Mouse (Mus musculus): ENCODE data around the gene Olfr53. TPM values are rescaled to one million over a fixed set of nuclear protein-coding genes. Genes with fewer than 3 reads are reported as not detected.

Olfr53 gene
- total RNA-seq (2023), result not detected in 2 replicates

GRCm38 (mm10) chr7:140646152-140646551 lies at the start of gene Olfr53:
Gene Olfr53, plus strand, starts transcription at chr7:140646452.

DNA sequence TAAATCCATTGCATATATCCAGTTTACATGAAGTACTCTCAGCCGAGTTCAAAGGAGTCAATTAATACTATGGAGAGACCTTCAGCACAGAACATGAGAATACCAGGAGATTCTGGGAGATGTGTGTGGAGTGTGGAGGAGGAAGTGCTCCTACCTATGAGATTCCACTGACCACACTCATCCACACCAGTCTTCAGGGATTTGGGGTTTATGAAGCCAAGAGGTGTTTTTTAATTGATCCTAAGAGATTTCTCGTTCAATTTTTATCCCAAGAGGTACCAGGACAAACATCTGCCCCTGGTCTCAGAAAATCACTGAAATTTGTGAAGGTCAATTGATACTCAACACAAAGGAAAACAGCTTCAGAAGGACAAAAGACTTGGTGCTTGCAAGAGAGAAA lies 45.3 kb upstream of the Olfr53 start, which contains the start of gene Olfr46:
Gene Olfr46, plus strand, starts transcription at position 301 of the 400 bp plus-strand sequence.

DNA sequence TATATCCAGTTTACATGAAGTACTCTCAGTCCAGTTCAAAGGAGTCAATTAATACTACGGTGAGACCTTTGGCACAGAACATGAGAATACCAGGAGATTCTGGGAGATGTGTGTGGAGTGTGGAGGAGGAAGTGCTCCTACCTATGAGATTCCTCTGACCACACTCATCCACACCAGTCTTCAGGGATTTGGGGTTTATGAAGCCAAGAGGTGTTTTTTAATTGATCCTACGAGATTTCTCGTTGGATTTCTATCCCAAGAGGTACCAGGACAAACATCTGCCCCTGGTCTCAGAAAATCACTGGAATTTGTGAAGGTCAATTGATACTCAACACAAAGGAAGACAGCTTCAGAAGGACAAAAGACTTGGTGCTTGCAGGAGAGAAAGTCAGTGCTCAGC lies 17.6 kb upstream of the Olfr53 start, which contains the start of gene Olfr61:
Gene Olfr61, plus strand, starts transcription at position 301 of the 400 bp plus-strand sequence.

DNA sequence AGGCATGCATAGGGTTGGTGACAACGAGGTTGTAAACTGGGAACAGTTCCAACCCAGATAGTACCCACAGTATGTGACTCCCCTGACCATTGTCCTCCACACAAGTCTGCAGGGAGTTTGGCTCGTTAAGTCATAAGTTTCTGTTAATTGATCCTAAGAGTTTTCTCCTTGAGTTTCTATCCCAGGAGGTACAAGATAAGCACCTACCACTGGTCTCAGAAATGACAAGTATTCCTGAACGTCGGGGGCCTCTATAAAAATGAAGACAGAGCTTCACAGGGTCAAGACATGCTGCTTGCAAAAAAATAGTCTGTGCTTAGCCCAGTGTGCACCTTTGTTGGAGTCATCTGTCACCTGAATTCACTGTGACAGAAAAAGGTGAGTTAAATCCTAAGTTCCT lies 13.4 kb downstream of the Olfr53 start, which contains the start of gene Olfr539:
Gene Olfr539, plus strand, starts transcription at position 301 of the 400 bp plus-strand sequence.

DNA sequence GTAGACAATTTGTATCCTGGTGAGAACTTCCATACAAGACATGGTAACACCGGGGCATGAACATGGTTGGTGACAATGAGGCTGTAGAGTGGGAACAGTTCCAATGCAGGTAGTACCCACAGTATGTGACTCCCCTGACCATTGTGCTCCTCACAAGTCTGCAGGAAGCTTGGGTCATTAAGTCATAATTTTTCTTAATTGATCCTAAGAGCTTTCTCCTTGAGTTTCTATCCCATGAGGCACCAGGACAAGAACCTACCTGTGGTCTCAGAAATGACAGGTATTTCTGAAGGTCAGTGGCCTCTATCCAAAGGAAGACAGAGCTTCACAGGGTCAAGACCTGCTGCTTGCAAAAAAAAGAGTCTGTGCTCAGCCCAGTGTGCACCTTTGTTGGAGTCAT lies 35.4 kb downstream of the Olfr53 start, which contains the start of gene Olfr45:
Gene Olfr45, plus strand, starts transcription at position 301 of the 400 bp plus-strand sequence.

DNA sequence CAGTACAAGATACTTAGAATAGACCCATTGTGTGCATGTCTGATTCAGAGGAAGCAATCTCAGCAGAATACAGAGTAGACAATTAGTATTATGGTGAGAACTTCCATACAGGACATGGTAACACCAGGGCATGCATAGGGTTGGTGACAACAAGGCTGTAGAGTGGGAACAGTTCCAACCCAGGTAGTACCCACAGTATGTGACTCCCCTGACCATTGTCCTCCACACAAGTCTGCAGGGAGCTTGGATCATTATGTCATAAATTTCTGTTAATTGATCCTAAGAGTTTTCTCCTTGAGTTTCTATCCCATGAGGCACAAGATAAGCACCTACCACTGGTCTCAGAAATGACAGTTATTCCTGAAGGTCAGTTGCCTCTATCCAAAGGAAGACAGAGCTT lies 50.7 kb downstream of the Olfr53 start, which contains the start of gene Olfr541:
Gene Olfr541, plus strand, starts transcription at position 301 of the 400 bp plus-strand sequence.

Other genes with a start within 250 kb of the Olfr53 start
- not detected in 2 replicates for gene Olfr531, start 243.5 kb upstream of the Olfr53 start, total RNA-seq (2023)
- not detected in 2 replicates for gene Olfr532, start 224.8 kb upstream of the Olfr53 start, total RNA-seq (2023)
- not detected in 2 replicates for gene Olfr533, start 183.1 kb upstream of the Olfr53 start, total RNA-seq (2023)
- gene Olfr535, start 162.2 kb upstream of the Olfr53 start, total RNA-seq (2023), result not detected in 2 replicates
- not detected in 2 replicates for gene Olfr536, start 139.1 kb upstream of the Olfr53 start, total RNA-seq (2023)
- gene Olfr538, start 78.6 kb upstream of the Olfr53 start, total RNA-seq (2023), result not detected in 2 replicates
- gene Olfr46, start 45.2 kb upstream of the Olfr53 start, total RNA-seq (2023), result 0.06 TPM in 1 of 2 replicates, not detected in the other
- gene Olfr61, start 17.5 kb upstream of the Olfr53 start, total RNA-seq (2023), result not detected in 2 replicates
- not detected in 2 replicates for gene Olfr539, start 13.5 kb downstream of the Olfr53 start, total RNA-seq (2023)
- 0.13 TPM in 1 of 2 replicates, not detected in the other for gene Olfr45, start 35.5 kb downstream of the Olfr53 start, total RNA-seq (2023)
- not detected in 2 replicates for gene Olfr541, start 50.8 kb downstream of the Olfr53 start, total RNA-seq (2023)
- gene Cyp2e1, start 117.3 kb downstream of the Olfr53 start, total RNA-seq (2023), result not detected in 2 replicates
- gene Syce1, start 141.4 kb downstream of the Olfr53 start, total RNA-seq (2023), result not detected in 2 replicates
- gene Zfp941, start 175.7 kb downstream of the Olfr53 start, total RNA-seq (2023), result not detected in 2 replicates
- gene Urah, start 188.6 kb downstream of the Olfr53 start, total RNA-seq (2023), result not detected in 2 replicates
- not detected in 2 replicates for gene Scgb1c1, start 199.1 kb downstream of the Olfr53 start, total RNA-seq (2023)
- not detected in 2 replicates for gene Odf3, start 201.4 kb downstream of the Olfr53 start, total RNA-seq (2023)
- gene Gm45785, start 209.9 kb downstream of the Olfr53 start, total RNA-seq (2023), result not detected in 2 replicates
- gene Ric8a, start 210.5 kb downstream of the Olfr53 start, total RNA-seq (2023), result 98.6 and 113 TPM in 2 replicates
- gene Bet1l, start 211.1 kb downstream of the Olfr53 start, total RNA-seq (2023), result 21.7 and 27.0 TPM in 2 replicates
- 110 and 137 TPM in 2 replicates for gene Psmd13, start 235.5 kb downstream of the Olfr53 start, total RNA-seq (2023)
- 7.0 and 7.2 TPM in 2 replicates for gene Sirt3, start 235.9 kb downstream of the Olfr53 start, total RNA-seq (2023)